Mouse (Mus musculus) heart, postnatal 14 days (tissue): ENCODE measurements around the gene Ndufs8. TPM values are rescaled to one million over a fixed set of nuclear protein-coding genes. Genes with fewer than 3 reads are reported as not detected.

Source experiments
- DNase-seq, 2 experiments: peaks; one replicate each; pipeline ENCODE4 v3.0.0; 2021 to 2022
- intact Hi-C: fragments of 180-260 bp; cut with DNase I; formaldehyde crosslinking; loops from one replicate; pipeline ENCODE4 v1.15.1; 2025
- total RNA-seq, 2 experiments: library from RNA; stranded (reverse); gene quantifications; 2 replicates each; pipeline ENCODE4 v1.2.3; 2021

The Ndufs8 gene
- total RNA-seq, 2 experiments from 2014 or later, result 438 to 441 TPM

DNA sequence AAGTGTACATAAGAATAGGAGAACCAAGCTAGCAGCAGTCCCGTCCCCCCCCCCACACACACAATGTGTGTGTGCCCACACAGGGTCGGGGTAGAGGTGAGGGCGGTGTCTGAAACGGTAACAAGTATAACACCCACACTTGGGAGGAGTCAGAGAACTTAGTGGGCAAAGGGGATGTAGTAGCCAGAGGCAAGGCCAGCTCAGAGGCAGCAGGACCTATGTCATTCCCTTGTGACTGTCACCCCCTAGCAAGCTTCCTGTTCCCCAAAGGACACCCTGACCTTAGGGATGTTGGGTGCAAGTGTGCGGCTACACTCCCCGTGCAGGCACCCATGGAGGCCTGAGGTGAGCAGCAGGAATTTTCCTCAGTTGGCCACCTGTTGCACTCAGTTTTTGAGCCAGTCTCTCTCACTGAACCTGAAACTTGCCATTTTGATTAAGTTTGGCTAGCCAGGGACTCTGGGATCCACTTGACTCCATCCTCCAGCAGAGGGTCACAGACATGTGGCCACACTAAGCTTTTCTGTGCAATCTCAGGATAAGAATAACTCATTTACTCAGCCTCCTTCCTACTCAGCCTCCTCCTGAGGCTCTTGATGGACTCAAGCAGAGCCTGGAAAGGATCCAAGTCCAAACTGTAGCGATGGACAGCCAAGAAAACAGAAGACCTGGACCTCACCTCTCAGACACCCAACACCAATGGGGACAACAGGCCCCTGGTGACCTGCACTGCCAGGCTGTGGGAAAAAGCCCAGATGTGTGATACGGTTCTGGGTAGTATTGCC, 4.5 kb downstream of the Ndufs8 start:
- DNase-seq, result no peak
- intact Hi-C loops, result no loop called here

DNA sequence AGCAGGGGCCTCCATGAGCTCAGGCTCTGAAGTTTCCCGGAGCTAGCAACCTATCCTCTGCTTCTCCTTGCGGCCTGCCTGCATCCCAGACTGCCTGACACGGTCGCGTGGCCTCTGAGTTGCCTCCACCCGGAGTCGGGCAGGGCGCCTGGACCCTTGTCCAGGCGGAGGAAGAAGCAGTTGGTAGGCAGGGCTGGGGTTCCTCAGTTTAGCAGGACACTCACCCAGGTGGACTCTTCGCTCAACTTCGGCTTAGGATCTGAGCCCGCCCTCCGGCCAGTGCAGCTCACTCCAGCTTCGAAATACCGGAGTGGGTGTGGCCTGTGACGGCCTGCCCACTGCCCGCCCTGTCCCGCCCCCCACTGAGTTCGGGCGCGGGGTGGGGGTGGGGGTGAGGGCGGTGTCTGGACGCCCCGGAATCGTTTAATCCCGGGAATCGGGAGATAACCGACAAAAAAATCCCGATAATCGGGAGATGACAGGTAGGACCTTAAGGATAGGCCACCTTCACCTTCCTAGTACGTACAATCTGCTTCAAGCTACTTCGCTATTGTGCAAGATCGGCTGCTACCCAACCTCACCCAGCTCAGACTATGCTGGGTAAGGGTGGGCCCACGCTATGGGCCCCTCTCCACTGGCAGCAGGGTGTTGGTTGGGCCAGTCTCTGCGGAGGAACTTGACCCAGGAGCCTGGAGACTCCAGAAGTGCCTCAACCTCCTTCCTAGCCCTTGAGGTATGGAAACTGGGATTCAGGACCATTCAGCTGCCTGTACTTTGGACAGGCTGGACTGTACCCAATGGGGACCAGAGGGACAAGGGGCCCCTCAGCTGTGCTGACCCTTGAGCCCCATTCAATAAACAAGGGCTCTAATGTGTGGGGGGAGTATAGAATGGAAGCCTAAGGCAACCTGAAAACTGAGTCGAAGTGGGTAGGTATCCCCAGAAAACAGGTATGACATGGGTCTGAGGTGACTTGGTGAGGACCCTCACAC, 5.5 kb downstream of the Ndufs8 start, which contains the start of gene Tcirg1:
Gene Tcirg1 (minus strand): TSS at position 339 of the 992 bp plus-strand sequence.
- intact Hi-C loops, result no loop called here
- DNase-seq, result peak; percentile 80 to 83

DNA sequence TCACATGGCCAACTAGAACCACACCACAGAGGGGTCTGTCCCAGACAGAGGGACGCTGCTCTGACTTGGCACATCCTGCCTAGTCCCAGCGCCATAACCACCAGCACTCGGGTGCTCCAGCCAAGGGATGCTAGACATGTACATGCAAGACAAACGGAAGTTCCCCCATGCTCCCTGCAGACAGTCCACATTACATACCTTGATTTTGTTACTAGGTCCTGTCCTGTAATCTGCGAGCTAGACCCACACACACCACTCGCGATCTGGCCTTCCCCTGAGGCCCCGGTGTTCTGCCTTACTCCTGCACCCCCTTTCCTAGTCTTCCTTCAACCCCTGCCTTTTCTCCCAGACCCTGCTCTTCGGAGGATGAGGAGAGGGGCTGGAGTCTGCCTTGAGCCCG, 6.2 kb downstream of the Ndufs8 start:
- DNase-seq, result no peak
- intact Hi-C loops, result no loop called here

DNA sequence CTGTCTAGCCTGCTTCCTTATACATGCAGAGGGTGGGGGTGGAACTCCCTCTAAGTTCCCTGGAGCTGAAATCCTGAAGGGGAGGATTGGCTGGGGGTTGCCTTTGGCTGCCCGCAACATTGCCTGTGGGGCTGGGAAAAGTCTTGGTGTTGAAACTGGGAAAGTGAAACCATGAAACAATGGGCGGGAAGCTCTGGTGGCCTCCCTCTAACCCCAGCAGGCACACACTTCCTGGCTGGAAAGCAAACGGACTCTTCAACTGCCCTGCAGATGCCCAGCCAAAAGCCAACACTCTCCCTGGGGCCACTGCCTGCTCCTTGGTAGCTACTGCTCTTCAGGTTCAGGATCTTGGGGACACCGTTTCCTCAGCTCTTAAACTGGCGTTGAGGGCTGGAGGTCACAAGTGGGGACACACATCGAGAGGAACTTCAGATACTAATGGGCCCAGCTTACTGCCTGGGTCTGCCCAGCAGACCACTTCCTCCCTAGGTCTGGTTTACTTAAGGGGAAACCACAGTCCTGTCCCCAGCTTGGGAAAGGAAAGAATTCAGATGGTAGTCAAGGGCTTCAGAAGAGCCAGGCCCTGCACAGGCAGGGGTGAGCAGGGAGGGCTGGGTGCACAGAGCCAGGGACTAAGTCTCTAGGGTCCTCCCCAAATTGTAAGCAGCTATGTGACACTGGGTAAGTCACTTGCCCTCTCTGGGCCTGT, 7.2 kb downstream of the Ndufs8 start:
- intact Hi-C loops, result no loop called here
- DNase-seq, result peak in 1 of 2 experiments; percentile 56

DNA sequence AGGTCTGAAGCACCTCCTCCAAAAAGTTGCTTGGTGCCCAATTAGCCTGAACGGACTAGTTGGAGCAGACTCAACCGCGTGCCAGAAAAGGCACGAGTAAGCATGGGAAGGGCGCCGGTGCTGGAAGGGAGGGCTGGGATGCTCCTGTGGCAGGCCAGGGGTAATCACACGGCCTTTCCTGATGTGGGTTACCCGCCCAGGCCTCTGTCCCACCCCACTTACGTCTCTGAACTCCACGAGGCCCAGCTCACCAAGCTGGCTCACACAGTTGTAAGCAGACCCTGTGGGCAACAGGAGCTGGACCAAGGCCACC, 8.3 kb downstream of the Ndufs8 start:
- intact Hi-C loops, result loop anchor here (5.0 kb wide), 1 partner anchor 33 kb away; the partner anchor contains the start of gene Unc93b1
- no peak for DNase-seq

DNA sequence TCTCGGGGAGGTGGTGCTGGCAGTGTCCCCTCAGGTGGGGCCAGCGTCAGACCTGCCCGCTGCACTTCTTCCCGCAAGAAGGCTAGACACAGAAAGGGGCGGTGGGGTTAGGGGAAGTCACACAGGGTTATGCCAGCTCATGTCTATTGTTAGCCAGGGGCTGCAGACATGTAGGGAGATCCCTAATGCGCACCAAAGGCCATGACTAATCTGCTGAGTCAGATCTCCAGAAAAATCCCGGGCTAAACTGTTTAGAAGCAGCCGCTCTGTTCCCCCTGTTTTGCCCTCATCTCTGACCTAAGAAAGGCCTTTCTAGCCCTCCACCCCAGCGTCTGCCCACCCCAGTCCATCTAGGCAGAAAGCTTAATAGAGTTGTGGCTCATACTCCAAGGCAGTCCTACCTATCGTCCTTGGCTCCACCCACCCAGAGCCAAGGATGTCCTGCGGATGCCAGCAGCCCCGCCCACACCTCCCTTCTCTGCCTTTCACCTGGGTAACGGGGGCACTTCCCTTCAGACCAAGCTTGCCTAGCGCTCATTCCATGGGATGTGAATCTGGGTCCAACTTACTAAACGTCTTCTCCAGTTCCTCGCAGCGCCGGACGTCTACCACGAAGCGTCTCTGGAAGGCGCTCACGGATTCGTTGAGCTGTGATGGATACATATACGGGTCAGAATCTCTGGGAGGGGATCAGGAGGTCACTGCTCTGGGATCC, 8.8 kb downstream of the Ndufs8 start:
- intact Hi-C loops, result loop anchor here (5.0 kb wide), 1 partner anchor 33 kb away; the partner anchor contains the start of gene Unc93b1

DNA sequence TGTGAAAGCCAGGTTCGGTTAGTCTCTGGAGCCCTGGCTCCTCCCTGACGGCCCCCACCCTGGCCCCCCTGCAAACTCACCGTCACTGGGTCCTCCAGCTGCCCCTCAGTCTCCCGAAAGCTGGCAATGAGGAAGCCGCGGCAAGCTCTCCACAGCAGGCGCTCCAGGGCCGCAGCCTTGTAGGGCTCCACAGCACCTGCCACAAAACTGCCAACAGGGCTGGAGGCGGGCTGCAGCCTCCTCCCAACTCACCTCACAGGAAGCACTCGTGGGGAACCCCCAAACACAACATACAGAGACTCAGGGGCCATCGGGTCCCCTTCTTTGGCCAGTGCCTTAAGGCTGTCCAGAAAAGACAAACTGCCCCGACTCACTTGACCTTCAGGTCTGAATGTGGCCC, 9.6 kb downstream of the Ndufs8 start:
- intact Hi-C loops, result loop anchor here (5.0 kb wide), 1 partner anchor 34 kb away; the partner anchor contains the start of gene Unc93b1
- DNase-seq, result no peak

More for the DNA sequence above, 8.8 kb downstream of the Ndufs8 start:
- DNase-seq, result no peak

DNA sequence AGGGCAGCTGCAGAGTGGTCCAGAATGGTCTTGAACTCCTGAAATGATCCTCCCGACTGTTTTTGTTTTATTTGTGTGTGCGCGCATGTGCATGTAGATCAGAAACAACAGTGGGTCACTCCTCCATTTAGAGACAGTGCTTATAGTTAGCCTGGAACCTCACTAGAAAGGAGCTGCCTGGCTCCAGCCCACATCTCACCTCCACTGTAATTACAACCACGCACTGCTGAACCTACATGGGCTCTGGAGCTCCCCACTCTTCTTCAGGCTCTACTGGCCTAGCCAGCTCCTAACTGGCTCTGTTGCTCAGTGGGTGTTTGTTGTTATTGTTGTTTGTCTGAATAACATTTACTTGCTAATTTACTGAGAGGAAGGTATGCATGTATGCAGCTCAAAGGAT, 13.0 kb downstream of the Ndufs8 start:
- intact Hi-C loops, result loop anchor here (5.0 kb wide), 1 partner anchor 38 kb away; the partner anchor contains the start of gene Unc93b1
- DNase-seq, result no peak

DNA sequence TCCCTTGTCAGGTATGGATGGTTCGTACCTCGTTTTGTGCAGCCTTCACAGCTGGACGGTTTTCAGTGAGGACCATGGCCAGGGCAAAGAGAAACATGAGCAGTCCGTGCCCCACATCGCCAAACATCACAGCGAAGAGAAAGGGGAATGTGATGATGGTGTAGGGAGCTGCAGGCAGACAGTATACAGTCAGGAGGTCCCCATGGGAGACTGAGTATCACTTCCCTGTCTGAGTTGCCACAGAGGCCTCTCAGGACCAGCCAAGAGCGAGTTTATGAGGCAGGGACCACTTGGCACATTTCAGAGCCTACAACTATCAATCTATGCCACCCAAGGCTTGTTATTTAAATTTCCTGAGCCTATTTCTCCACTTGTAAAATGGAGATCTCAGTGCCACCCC, 13.6 kb downstream of the Ndufs8 start:
- intact Hi-C loops, result no loop called here
- DNase-seq, result no peak

DNA sequence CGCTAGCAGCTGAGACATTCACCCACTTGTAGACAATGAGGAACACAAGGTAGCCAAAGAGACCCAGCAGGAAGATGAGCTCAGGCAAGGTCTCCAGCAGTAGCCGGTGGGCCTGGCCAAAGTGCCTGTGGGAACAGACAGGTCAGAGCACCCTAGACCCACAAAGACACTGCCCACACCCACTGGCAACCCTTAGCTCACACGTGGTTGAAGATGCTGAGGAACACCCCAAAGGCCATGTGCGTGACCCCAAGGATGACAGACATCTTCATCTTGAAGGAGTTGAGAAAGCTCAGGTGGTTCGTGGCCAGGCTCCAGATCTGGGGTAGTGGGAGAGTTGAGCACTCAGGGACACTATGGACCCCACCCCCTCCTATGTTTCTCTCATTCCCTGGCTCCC, 15.0 kb downstream of the Ndufs8 start:
- intact Hi-C loops, result no loop called here
- DNase-seq, result no peak

DNA sequence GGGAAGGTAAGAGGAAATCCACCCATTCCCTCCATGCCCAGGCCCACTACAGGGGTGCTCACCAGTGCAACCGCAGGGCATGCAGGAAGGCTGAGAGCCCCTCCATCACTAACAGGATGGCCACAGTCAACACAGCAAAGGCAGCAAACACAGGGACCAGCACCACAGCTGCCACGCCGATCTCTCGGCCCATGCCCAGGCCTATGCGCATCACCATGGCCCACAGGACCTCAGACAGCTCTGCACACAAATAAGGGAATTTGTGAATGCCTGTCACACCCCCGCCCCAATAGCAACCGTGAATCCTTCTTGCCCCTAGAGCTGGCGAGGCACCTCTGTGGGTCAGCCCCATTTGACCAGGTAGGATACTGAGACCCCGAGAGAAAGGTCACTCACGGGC, 16.4 kb downstream of the Ndufs8 start:
- no peak for DNase-seq
- intact Hi-C loops, result no loop called here

DNA sequence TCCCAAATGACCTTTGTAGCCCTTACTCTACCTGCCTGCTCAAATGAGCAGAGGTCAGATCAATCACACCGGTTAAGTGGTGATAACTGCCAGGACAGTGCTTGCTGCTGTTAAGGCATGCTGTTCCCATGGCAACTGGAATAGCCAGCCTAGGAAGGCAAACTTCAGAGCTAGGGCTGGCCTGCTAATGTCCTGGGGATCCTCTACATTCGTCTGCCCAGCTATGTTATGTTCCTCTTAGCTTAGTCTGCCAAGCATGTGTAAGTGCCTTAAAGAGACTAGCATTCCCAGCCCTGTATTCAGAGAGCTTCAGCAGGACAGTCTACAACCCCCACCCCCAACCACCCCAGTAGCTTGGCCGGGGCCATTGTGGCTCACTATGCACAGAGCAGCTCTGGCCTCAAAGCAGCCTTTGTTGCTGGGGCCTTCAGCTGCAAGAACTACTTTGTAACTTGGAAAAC, 17.4 kb downstream of the Ndufs8 start:
- intact Hi-C loops, result no loop called here
- DNase-seq, result no peak

DNA sequence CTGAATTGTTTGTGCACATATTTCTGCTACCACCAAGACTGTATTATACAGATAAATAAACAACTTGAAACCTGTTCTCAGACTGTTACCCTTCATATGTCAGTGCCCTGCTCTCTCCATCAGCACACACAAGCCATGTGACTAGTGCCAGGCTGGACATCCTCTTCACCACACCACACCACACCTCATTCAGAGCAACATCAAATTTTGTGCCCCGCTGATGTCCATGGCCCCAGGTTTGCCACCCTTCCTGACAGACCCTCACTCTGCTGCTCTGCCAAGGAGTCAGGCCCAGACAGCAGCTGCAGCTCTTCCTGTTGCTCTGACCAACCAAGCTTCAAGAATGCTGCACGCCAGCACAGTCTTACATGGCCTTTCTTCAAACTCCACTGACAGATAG, 18.3 kb downstream of the Ndufs8 start:
- intact Hi-C loops, result no loop called here
- no peak for DNase-seq

DNA sequence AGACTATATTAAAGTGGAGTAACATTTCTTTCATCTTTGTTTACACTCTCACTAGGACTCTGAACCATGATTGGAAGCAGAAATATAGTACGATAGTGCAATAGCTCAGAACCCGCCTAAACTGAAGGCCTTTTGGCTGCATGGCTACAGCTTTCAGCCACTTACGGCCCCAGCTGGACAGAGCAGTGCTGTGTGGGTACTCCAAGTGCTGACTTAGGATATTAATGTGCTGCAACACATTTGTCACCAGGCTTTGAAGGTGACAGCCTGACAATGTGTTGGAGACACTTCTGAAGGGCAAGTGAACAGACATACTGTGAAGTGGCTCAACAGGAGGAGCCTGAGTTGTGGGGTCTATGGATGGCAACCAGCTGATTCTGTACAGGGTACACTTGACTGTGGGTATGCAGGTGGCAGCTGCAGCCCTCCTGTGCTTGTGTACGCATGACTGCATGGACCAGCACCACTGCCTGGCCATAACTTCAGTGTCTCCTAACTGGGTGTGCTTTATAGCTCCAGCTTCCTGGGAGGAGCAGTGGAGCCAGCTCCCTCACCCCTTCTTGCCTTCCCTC, 18.9 kb downstream of the Ndufs8 start:
- DNase-seq, result no peak
- intact Hi-C loops, result no loop called here

DNA sequence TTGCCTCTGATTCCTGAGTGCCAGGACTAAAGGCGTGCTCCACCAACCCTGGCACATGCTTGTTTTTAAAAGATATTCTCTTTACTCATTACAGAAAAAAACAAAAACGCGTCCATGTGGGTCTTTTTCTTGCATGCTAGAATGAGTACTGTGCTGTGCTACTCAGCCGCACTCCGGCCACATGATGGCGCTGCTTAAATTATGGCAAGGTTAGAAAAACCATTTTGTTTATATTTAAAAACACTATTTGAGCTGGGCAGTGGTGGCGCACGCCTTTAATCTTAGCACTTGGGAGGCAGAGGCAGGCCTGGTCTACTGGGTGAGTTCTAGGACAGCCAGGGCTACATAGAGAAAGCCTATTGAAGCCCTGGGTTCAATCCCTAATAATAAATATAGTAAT, 22.4 kb downstream of the Ndufs8 start:
- no peak for DNase-seq
- intact Hi-C loops, result no loop called here

DNA sequence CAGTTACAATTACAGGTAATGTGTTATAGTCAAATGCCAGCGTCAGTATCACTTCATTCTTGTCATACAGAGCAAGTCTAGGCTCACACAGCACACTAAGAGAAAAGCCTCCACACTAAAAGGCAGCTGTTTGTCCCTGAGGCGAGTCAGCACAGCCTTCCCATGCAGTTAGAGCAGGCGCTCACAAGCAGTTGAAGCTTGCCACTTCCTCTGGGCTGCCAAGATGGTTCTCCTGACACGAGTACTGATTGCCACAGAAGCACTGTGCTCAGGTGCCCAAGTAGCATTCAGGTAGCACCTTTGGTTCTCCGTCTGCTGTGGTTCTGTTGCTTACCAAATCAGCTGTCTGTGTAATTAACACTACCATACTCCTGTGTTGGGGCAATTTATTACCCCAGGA, 23.5 kb downstream of the Ndufs8 start:
- DNase-seq, result no peak
- intact Hi-C loops, result loop anchor here (5.0 kb wide), 1 partner anchor 93 kb away; no protein-coding TSS in a partner anchor

DNA sequence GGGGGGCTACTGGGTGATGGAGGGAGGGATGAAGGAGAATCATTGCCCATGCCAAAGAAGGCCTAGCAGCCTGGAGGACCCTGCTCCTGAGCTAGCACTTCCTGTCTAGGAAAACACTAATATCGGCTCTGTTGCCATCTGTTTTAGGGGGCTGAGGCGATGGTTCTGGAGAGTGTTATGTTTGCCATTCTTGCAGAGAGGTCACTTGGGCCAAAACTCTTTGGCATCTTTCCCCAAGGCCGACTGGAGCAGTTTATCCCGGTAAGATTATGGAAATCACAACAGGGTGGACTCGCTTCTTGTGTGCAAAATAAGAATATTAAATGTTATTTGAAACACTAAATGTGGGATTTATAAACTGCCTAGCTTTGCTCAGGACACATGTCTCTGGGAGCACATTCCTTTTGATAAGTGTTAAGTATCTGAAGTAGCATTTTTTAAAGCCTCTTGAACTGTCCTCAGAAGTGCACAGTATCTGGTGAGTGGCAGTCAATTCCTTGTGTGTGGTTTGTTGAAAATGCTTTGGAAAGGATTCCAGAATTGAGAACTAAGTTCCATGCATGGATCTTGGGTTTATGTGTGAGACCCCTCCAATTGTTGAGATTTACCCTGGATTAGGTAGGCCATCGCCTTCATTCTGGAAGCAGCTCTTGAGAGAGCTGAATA, 28.1 kb downstream of the Ndufs8 start:
- intact Hi-C loops, result no loop called here
- no peak for DNase-seq

DNA sequence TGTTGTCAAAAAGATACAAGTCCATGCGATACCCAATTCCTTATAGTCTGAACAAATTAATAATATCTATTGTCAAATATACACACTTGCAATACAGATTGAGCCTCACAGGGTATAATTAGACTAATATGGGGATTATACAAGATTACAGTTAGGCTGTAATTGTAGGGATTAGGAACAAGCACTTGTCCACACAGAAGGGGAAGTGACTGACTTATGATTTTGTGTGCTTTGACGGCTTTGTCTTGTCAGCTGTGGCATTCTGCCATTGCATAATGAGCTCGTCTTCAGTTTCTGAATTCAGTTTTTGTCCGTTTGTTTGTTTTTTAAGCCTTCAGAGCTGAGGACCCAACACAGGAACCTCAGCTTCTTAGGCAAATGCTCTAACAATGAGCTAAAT, 30.4 kb downstream of the Ndufs8 start:
- intact Hi-C loops, result no loop called here
- no peak for DNase-seq
